Mouse (Mus musculus): ENCODE results near the gene D16Ertd472e.

GRCm38 (mm10) chr16:78579386-78579785 lies 2.9 kb upstream of the D16Ertd472e start:
- TF ChIP-seq EP300 (optimal IDR thresholded peaks at IDR 0.05) (no peak), CTCF (IDR thresholded peaks at IDR 0.05; ENCODE audit: low read depth) (no peak)

Measured in stomach, postnatal 0 days (tissue).